Mouse (Mus musculus) adrenal gland, adult 8-10 months (tissue): Measurements from ENCODE around the gene Macrod2. TPM values are rescaled to one million over a fixed set of nuclear protein-coding genes. Genes with fewer than 3 reads are reported as not detected.

ENCODE experiments used
- DNase-seq: peaks from one replicate; pipeline ENCODE4 v3.0.0; 2022
- total RNA-seq, 4 experiments: library from RNA; stranded (reverse); gene quantifications; 2 replicates each; pipeline ENCODE4 v1.2.4; 2022

The Macrod2 gene
- total RNA-seq, 4 experiments from 2014 or later: 5.2 to 11.9 (median 7.8) TPM

DNA sequence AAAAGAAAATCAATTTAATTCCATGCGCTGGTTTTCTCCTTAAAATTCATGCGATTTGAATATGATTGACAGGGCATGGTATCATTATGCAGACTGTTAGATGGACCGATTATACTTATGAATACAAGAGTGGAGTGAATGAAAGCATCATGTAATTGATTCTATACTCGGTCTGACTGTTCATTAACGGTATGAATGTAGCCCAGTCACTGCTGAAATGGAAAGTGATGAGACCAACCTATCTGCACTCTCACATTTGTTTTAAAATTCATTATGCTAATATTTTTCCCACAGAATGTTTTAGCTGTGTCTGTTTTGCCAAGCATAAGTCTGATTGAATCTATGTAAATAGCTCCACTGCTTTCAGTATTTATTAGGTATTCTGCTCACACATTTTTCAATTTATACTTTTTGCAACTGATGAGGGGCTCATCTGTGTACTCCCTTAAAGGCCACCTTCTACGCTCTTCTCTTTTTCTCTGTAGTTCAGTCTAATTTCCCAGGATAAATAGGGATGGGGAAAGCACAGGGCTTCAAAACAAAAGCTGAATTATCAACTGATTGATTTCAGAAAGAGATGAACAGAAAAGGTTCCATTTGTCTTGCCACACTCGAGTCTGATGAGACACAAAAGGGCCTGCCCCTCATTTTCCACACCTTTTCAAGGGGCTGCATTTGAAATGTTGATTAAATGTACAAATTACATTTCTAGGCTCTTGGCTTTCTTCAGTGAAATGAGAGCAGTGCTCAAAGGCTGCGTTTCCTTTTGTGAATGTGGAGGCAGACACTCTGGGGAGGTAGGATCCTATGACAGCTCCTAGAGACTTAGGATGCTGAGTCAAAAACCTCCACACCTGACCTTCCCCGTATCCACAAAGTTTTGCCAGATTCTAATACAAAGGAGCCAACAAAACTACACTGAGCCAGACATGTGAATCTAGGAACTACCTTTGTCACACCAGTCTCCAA is 1113.1 kb downstream of the Macrod2 start:
- no peak for DNase-seq

DNA sequence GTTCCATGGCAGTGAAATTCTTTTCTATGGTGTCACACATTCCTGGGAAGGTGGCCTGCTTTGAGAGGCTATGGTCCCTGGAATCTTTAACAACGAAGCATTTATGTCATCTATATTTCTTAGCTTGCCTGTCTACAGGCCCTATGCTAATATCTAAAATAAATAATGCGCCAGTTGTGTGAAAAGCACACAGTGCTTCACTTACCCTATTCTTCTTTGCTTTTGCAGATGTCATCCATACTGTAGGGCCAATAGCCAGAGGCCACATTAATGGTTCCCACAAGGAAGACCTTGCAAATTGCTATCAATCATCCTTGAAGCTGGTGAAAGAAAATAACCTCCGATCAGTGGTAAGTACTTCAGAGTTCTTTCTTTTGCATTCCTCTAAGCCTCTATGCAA is 1119.9 kb downstream of the Macrod2 start:
- DNase-seq: no peak

DNA sequence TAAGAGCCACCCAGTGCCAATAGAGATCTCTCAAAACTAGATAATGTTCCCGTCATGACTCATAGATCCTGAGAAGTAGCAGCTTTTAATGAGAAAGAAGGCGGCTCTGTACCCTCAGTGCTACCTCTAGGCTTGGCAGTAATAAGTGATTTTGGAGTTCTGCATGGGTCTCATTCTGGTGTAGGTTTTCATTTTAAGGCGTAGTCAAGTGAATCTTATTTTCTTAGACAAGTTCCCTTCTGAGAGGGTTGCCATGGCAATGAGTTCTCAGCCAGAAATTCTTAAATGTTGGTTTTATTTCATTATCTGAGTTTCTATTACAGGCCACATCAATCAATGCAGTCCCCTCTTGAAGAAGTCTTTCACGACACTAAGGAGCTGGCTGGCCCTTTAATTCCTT is 1127.0 kb downstream of the Macrod2 start:
- no peak for DNase-seq

DNA sequence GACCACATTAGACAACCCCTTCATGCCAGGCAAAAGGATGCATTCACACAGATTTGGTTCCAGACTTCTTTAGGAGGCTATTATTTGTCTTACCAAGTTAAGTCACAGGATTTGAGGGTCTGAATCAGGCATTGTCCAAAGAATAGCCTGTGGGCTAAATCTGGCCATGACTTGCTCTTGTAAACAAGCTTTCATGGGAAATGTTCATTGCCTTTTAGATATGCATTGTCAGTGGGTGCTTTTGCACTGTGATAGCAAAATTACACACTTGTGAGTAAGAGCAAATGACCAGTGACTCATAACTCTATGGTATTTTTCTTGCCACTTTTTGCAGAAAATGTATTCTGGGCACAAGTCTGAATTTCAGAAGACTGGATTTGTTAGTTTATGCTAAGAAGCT is 1150.8 kb downstream of the Macrod2 start:
- no peak for DNase-seq

DNA sequence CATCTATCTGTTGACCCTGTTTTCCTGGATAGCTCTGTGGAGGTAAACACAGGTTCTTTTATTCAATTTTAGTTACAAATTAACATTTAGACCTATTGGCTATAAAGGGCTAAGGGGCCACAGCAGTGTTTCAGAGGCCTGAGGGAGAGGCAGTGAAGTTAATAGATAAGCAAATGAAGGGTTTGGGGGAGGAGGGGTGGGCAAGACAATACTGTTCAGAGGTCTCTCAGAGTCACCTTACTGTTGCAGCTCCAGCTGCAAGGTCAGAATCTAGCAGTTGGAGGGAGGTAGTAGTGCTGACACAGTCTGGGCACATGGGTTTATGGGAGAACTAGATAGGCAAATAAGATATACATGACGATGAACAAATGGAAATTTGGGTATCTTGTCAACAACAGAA is 1156.6 kb downstream of the Macrod2 start:
- DNase-seq: no peak

DNA sequence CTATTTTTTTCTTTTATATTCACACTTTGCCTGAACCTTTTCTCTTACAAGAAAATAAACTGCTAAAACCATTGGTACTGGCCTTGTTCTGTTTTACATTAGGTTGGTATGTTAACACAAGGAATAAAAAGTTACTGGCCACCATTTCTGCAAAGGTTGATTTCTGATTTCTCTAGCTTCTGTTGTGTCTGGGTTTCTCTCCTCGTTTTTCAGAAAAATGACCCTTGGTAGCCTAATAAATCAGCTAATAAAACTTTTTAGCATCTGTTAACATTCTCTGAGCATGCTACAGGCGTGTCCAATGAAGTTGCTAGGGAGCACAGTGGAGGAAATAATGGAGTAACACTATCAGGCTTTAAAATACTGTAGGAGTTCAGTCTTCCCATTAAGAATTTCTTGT is 1161.6 kb downstream of the Macrod2 start:
- no peak for DNase-seq

DNA sequence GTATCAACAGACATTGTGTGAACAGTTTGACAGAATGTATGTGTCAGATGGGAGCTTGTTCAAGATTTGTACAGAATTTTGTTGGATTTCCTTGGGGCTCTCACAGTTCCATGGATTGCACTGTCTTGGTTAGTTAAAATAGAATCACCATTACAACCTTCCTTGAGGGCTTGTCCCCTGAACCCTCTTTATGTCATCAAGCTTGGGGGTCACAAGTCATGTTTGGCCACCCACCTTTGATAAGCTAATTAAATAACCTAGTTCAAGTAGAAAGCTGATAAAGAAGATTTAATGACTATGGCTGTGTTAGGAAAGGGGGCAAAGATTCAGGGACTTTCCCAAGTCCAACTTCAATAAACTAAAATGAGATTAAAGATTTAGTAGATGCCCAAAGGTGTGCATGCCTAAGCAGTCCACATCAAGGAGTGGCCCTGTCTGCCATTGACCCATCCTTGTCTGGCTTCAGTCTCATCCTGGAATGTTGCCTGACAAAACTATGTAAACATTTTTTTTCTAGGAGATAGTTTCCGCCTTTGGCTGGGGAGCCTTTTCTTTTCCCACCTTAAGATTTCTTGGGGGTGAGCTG is 1163.2 kb downstream of the Macrod2 start:
- DNase-seq: no peak

DNA sequence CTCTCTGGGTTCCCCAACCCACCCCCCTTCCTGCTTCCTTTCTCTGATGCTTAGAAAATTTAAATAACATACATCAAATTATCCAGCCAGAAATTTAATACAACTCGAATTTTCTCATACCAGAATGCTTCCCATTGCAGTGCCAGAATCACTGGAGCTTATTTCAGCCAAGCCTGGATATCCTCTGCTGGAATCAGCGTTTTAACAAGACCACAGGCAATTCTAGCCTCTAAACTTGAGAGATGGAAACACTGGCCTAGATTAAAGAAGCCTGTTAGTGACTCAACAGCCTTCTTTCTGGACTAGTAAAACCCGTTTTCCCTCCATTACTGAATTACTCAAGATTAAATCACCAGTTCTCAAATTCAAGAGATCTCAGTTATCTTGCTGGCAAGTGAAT is 1170.9 kb downstream of the Macrod2 start:
- no peak for DNase-seq

DNA sequence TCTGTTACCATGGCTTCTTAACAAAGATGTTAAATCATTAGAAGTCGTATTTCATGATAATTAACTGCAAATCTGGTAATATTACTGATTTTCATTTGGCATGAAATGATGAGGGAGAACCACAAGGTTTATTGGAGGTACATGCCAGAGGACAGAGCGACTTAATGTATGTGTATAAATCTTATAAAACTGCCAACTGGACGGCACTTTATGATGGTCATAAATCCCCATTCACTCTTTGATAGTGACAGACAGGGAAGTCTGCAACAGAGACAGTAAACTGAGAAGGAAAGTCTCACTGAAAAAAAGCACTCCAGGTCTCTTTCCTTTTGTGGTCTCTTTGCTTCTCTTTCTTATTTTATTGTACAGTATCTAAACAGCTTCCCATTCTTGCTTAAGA is 1176.3 kb downstream of the Macrod2 start:
- DNase-seq: no peak

DNA sequence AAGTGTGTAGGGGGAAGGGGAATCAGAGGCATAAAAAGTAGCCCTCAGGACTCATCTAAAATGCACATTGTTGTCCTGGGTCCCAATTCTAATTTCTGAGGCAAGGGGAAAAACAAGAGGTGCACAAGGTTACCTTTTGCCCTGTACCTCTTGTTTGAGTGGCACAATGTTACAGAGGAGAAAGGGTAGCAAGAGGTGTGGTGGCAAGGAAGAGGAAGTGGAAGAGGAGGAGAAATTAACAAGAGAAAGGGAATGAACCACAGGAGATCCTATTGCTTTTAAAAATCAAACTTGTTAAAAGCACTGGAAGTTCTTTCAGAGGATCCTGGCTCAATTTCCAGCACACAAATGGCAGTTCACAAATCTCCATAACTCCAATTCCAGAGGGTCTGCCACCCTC is 1183.1 kb downstream of the Macrod2 start:
- no peak for DNase-seq

DNA sequence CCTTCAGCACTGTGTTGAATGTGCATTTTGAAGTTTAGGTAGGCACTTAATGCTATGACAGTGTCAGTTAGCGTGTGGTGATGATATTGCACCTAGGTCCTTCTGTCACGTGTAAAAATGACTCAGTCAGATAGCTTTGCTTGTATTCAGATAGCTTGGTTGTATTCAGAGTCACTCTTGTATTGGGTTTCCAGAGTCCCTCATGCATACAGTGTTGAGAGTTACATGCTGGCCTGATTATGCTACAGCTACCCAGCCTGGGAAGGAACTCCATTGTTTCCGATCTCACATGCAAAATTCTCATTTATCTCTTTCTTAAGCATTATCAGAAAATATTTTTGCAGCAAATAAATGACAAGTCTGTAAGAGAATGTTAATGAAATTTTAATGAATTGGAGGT is 1187.3 kb downstream of the Macrod2 start:
- DNase-seq: no peak

DNA sequence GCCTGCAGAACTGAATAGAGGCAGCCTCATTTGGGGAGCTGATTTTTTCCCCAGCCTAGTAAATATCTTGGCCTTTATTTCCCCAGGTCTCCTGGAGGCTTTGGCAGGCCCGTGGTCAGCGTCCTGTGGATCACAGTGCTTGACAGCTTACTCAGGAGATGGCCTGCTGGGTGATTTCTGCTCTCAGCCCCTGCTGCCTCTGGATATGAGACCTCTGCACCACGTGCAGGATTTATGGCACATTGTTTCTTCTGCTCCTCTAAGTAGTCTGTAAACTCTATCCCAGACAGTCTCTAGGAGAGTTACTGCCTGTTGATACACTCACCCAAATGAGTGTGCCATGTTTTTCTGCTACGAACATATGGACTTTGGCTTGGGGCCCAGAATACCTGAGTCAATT is 1187.8 kb downstream of the Macrod2 start:
- DNase-seq: no peak

DNA sequence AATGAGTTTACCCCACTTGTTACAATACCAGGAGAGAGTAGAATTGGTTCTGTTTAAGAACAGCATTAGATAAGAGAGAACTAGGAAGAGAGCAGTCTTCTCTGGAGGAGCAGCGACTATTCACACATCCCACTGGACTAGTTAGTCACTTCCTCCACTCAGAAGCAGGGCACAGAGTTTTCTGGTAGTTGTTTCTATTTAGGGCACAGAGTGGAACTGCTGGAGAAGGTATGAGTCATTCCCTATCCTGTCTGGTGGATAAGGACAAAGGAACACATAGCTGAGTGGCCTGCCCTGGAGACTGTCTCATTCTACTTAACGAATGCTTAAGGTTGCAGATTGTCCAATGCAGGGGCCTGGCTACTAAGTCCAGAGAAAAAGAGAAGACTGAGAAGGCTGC is 1192.2 kb downstream of the Macrod2 start:
- no peak for DNase-seq

DNA sequence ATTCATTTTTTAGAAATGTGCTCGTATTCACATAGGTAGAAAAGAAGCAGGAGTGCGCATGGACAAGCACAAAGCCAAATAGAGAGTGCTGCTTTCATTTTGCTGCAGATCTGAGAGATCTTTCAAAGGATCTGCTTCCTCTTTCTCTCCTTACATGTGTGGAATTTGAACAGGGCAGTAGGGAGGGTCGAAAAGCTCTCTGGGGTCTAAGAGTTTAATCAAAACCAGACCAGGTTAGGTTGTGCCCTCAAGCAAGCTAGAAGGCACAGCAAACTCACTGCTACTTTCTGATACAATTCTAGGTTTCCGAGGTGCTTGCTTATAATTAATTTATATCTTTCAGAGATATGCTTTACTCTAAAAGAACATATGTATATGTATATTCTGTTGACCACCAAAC is 1196.2 kb downstream of the Macrod2 start:
- DNase-seq: no peak

DNA sequence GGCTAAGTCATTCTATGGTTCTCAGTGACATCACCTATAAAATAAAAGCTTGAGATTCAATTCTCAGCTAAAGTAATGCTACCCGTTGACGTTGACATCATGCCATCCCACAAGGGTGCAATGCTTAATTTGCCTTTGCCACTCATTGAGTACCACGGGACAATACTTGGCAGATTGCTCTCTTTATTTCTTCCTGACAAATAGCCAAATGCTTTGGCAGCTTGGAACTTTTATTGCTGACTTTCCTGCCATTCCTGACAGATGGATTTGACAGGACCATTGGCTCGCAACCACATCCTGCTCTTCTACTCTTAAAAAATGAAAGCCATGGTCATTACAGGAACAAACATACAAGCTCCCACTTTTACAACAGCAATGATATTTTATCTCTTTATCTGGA is 1199.7 kb downstream of the Macrod2 start:
- DNase-seq: no peak

DNA sequence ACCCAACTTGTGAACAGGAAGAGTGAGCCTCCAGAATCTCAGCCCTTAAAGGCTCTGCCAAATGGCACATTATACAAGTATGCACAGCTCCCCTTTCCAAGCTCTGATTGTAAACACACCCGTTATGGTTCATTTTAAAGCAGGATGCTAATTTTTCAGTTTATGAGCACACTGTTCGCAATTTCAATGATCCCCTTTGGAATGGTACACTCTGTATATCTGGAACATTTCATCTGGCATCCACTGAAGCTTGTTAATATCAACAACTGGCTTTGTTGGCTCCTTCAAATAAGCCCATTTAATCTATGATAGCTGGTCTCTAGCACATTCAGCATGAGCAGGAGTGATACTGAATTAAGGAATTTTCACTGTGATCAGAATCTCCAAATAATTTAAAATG is 1222.6 kb downstream of the Macrod2 start:
- DNase-seq: no peak

DNA sequence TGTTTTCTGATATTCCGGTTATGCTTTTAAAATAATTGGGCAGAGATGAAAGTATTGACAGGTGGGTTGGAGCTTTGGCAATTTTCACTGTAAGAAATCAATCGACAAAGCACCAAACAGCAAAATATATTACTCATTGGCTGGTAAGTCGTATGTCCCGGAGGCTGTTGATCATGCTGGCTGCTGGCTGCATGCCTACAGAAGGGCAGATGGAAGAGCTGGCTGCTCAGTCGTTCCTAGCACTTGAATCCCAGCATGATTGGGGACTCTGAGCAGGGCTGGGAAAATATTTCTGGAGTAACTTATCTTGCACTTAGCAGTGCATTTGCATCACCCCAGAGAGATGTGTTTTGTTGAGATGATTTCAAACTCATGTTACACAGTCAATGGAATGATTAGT is 1223.1 kb downstream of the Macrod2 start:
- no peak for DNase-seq

DNA sequence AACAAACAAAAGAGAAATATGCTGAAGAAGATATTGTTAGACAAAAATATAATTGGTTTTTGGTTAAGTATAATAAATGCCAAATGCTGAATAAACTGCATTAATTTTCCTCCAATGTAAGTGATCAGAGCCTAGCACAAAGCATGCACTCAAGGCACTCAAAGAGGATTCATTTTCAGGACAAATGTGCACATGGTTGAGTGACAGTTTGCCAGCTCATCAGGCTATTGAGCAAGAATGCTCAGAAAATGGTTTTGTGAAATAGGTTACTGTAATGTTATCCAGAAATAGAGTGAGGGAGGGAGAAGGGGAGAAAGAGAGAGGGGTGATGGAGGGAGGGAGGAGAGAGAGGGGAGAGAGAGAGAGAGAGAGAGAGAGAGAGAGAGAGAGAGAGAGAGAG is 1268.9 kb downstream of the Macrod2 start:
- peak; percentile 13 for DNase-seq

DNA sequence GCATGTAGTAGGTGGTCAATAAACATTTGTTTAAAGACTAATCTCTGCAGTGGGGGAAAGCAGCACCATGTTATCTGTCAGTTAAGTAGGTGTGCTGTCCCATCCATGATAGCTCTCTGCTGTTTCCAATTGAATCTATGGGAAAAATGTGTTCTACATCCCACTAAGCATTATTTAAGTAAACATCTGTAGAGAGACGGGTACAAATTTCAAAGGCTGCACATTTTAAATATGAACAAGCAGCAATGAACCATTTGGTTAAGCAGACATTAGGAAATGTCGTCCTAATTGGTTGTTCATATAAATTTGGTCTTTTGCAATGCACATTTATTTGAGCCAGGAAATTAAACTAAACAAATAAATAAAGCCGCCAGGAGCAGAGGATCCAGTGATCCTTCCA is 1277.7 kb downstream of the Macrod2 start:
- no peak for DNase-seq

DNA sequence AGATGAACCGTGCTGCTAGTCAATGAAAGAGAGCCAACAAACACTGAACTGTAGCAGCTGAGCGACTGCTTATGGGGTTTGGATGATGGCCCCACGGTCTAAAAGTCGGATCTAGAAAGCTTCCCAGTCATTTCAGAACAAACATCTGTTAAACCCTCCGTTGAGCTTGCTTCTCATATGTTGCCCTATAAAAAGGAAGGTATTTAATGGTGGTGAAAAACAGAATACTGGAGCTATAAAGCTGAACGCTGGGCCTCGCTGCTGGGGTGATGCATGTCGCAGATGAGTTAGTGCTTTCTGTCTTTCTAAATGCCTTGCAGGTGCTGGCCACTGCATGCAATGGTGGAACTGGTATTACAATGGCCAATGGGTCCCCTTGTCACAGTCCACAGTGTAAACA is 1278.3 kb downstream of the Macrod2 start:
- no peak for DNase-seq

DNA sequence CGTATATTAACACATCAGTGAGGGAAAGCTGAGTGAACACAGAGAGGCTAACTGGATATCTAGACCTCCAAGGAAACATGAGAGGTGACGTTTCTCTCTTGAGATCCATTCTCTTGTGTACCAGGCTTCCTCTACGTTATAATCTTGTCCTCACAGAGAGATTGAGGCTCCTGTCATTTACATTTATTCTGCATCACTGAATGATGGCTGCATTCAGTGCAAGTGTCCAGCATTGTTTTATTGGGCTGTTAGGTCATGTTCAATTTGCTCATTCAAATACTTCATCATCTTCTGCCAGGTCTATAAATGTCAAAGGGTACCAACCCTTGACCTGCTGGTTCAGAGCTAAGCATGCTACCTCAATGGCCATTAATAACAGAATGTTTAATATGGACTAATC is 1302.4 kb downstream of the Macrod2 start:
- no peak for DNase-seq

DNA sequence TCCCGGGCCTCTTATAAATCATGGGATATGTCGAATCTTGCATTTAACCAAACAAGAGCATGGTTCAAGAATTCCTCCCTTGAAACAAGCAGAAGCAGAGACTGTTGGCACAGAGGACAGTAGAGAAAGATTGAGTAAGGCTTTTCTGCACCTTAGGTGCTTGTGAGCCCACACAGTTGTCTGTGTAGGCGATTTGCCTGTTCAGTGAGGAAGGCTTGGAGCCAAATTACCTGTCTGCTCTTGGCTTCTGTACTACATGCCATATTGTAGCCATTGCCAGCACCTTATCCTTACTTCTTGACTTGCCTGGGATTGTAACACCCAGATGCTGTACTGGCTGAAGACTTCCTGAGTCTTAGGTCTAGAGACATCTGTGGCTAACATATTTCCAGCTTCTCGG is 1303.2 kb downstream of the Macrod2 start:
- DNase-seq: no peak

DNA sequence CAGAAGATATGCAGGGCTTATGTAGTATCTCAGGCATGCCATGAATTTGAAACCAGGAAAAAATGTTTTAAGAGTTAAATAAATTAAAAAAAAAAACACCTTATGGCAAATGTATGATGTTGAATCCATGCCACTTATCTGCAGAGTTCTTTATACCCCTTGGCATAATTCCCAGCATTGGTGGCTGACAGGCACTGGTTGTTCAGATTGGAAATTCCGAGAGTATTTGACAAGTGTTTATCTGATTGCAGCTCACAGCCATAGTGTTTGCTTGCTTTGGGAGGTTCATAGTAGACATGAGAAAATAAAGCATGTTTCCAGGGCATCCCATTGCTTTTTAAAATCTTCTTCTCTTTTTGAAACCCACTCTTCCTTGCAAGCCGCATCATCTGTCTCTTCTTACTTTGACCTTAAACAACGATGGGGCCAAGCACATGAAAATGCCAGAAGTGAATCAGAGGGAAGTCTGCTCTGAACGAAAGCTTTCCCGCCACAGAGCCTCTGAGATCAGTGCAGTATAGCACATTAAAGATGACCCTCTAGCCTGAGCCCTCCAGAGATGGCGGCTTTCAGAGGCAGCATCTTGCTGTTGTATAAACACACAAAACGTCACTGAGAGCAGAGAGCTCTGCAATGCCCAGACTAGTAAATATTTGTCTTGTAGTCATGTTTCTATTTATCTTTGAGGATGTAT is 1305.8 kb downstream of the Macrod2 start:
- no peak for DNase-seq

DNA sequence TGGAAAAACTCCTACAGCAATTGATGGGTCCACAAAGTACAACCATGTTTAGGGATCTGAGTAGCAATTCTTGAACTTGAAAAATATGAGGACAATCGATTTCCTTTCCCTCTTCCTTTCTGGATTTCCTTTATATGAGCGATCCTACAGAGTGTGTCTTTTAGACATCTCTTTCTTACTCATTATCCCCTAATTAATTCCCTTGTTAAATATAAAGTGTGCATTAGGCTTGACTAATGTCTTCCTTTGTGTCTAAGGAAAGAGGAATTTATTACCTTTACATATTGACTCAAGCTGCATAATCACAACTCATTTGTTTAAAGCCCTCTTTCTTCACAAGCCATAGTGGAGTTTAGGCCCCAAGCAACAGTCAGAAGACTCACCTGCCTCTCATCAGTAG is 1316.7 kb downstream of the Macrod2 start:
- DNase-seq: no peak
